Mouse (Mus musculus) lung, postnatal 0 days (tissue): ENCODE data around the gene Calhm1. TPM values are rescaled to one million over a fixed set of nuclear protein-coding genes. Genes with fewer than 3 reads are reported as not detected.

Source experiments
- ATAC-seq: fragments of 200-750 bp; cut with Nextera tagmentation; 2 replicates; pipeline ENCODE4 v1.8.0; 2017; ENCODE audit warnings: moderate library complexity
- DNase-seq: peaks from one replicate; pipeline ENCODE4 v3.0.0-alpha.2; 2016; ENCODE audit warnings: low spot score
- H3K27ac ChIP-seq: fragments of 300-500 bp; sonication (generic); 2 replicates; pipeline ENCODE4 v1.5.1; 2014; ENCODE audit warnings: antibody characterized with exemption, mild to moderate bottlenecking, low read length, mixed read lengths
- H3K27me3 ChIP-seq: fragments of 300-500 bp; sonication (generic); replicated peaks from 2 replicates; pipeline ENCODE4 v1.6.1; 2014; ENCODE audit warnings: low read length, mixed read lengths; ENCODE audit not compliant: insufficient read depth
- H3K36me3 ChIP-seq: fragments of 300-500 bp; sonication (generic); 2 replicates; pipeline ENCODE4 v1.6.1; 2014; ENCODE audit warnings: low read length, mixed read lengths; ENCODE audit not compliant: insufficient read depth
- H3K4me1 ChIP-seq: fragments of 300-500 bp; sonication (generic); 2 replicates; pipeline ENCODE4 v1.6.1; 2014; ENCODE audit warnings: antibody characterized with exemption, low read depth, low read length, mixed read lengths; ENCODE audit not compliant: insufficient read depth
- H3K4me2 ChIP-seq: fragments of 300-500 bp; sonication (generic); replicated peaks from 2 replicates; pipeline ENCODE4 v1.6.1; 2014; ENCODE audit warnings: low read depth, mild to moderate bottlenecking, low read length, moderate library complexity, mixed read lengths
- H3K4me3 ChIP-seq: fragments of 300-500 bp; sonication (generic); 2 replicates; pipeline ENCODE4 v1.5.1; 2014; ENCODE audit warnings: low read depth, low read length
- H3K9ac ChIP-seq: fragments of 300-500 bp; sonication (generic); replicated peaks from 2 replicates; pipeline ENCODE4 v1.6.1; 2014; ENCODE audit warnings: low read depth, mild to moderate bottlenecking
- H3K9me3 ChIP-seq: fragments of 300-500 bp; sonication (generic); 2 replicates; pipeline ENCODE4 v1.6.1; 2016; ENCODE audit warnings: low read length, mixed read lengths
- CTCF ChIP-seq: IDR thresholded peaks from 2 replicates; pipeline ENCODE4 v1.5.1; 2016; ENCODE audit warnings: antibody characterized with exemption, mild to moderate bottlenecking
- EP300 ChIP-seq: IDR thresholded peaks from 2 replicates; pipeline ENCODE4 v1.6.1; 2016; ENCODE audit warnings: antibody characterized with exemption, mild to moderate bottlenecking, control low read depth
- WGBS: fragments of 180-500 bp; shearing (Covaris S2); extraction: QIAGEN DNeasy Blood & Tissue Kit; methylation state at CpG from one replicate; pipeline ENCODE4 v1.1.7; 2014; 5-methylcytosine and 5-hydroxymethylcytosine counted together
- polyA plus RNA-seq: library from polyadenylated mRNA; unstranded; fragments of >200 nt; fragmentation: Nextera tagmentation; extraction: Ambion mirVana; gene quantifications from 2 replicates; pipeline ENCODE4 v1.2.1, GENCODE M21; 2015

Calhm1 gene
- polyA plus RNA-seq, 1 experiment from 2014 or later = not detected

- no peak for TF ChIP-seq EP300
- no peak for TF ChIP-seq CTCF
- ATAC-seq = no peak
- no peaks in the 10 kb centered on the region for H3K9me3 ChIP-seq
- 64% methylated on average over 2 of the region's 2 CpGs for WGBS
- no peak for DNase-seq
- H3K9ac ChIP-seq = no peak overlapping the region
- peaks cover 37% of the 10 kb centered on the region for H3K36me3 ChIP-seq
- H3K4me3 ChIP-seq = no peak overlapping the region
- no peak overlapping the region for H3K4me2 ChIP-seq
- no peak overlapping the region for H3K27ac ChIP-seq
- no peaks in the 10 kb centered on the region for H3K4me1 ChIP-seq
- no peaks in the 10 kb centered on the region for H3K27me3 ChIP-seq
Measured at GRCm38 (mm10) chr19:47118634-47119033, 25.4 kb downstream of the Calhm1 start.

- no peak overlapping the region for H3K4me2 ChIP-seq
- WGBS = 90% methylated on average over 9 of the region's 9 CpGs
- no peak for ATAC-seq
Measured at GRCm38 (mm10) chr19:47104641-47105271, 39.3 kb downstream of the Calhm1 start.

GRCm38 (mm10) chr19:47101080-47101479 lies 43.0 kb downstream of the Calhm1 start:
- 84% methylated on average over 5 of the region's 5 CpGs for WGBS
- no peak overlapping the region for H3K4me3 ChIP-seq
- no peak overlapping the region for H3K4me2 ChIP-seq
- H3K27me3 ChIP-seq = no peaks in the 10 kb centered on the region
- H3K9me3 ChIP-seq = no peaks in the 10 kb centered on the region
- H3K9ac ChIP-seq = no peak overlapping the region
- DNase-seq (no peak), ATAC-seq (no peak)
- H3K4me1 ChIP-seq = no peaks in the 10 kb centered on the region
- peaks cover 32% of the 10 kb centered on the region for H3K36me3 ChIP-seq
- H3K27ac ChIP-seq = no peak overlapping the region
- TF ChIP-seq EP300 (no peak), CTCF (no peak)

More at GRCm38 (mm10) chr19:47104641-47105271, 39.3 kb downstream of the Calhm1 start:
- H3K36me3 ChIP-seq = peaks cover 58% of the 10 kb centered on the region
- no peaks in the 10 kb centered on the region for H3K27me3 ChIP-seq
- H3K4me1 ChIP-seq = no peaks in the 10 kb centered on the region
- H3K4me3 ChIP-seq = no peak overlapping the region
- no peak for DNase-seq
- no peak overlapping the region for H3K27ac ChIP-seq
- H3K9ac ChIP-seq = no peak overlapping the region
- H3K9me3 ChIP-seq = no peaks in the 10 kb centered on the region
- TF ChIP-seq EP300 (no peak), CTCF (no peak)

Other genes with a start within 250 kb of the Calhm1 start
- 0.04 and 0.08 TPM in 2 replicates for gene Ina, start 129.6 kb downstream of the Calhm1 start, polyA plus RNA-seq
- gene Nt5c2, start 129.1 kb downstream of the Calhm1 start, polyA plus RNA-seq = 45.3 and 45.5 TPM in 2 replicates
- 6.8 and 7.5 TPM in 2 replicates for gene Pcgf6, start 93.3 kb downstream of the Calhm1 start, polyA plus RNA-seq
- 2.1 and 2.3 TPM in 2 replicates for gene Taf5, start 76.5 kb downstream of the Calhm1 start, polyA plus RNA-seq
- gene Usmg5, start 53.6 kb downstream of the Calhm1 start, polyA plus RNA-seq = 1,028 and 1,084 TPM in 2 replicates
- gene Pdcd11, start 53.5 kb downstream of the Calhm1 start, polyA plus RNA-seq = 4.6 and 5.0 TPM in 2 replicates
- gene Calhm2, start 6.0 kb downstream of the Calhm1 start, polyA plus RNA-seq = 7.6 and 8.1 TPM in 2 replicates
- not detected in 2 replicates for gene Calhm3, start 13.5 kb upstream of the Calhm1 start, polyA plus RNA-seq
- gene Neurl1a, start 34.6 kb upstream of the Calhm1 start, polyA plus RNA-seq = 1.5 and 2.2 TPM in 2 replicates